Mouse (Mus musculus) cortical plate, adult 2 months (tissue): Measurements from ENCODE around the gene Crybb1.

ENCODE experiments used
- CTCF ChIP-seq: fragments of 200-500 bp; IDR thresholded peaks from 2 replicates; pipeline ENCODE4 v1.5.1; 2011; ENCODE audit warnings: mild to moderate bottlenecking, control low read depth, low read length; ENCODE audit not compliant: insufficient read depth; ENCODE audit errors: extremely low read depth
- POLR2A ChIP-seq: fragments of 200-500 bp; IDR thresholded peaks from 2 replicates; pipeline ENCODE4 v1.6.1; 2011; ENCODE audit warnings: mild to moderate bottlenecking, low read length, control low read depth; ENCODE audit not compliant: insufficient read depth; ENCODE audit errors: extremely low read depth

DNA sequence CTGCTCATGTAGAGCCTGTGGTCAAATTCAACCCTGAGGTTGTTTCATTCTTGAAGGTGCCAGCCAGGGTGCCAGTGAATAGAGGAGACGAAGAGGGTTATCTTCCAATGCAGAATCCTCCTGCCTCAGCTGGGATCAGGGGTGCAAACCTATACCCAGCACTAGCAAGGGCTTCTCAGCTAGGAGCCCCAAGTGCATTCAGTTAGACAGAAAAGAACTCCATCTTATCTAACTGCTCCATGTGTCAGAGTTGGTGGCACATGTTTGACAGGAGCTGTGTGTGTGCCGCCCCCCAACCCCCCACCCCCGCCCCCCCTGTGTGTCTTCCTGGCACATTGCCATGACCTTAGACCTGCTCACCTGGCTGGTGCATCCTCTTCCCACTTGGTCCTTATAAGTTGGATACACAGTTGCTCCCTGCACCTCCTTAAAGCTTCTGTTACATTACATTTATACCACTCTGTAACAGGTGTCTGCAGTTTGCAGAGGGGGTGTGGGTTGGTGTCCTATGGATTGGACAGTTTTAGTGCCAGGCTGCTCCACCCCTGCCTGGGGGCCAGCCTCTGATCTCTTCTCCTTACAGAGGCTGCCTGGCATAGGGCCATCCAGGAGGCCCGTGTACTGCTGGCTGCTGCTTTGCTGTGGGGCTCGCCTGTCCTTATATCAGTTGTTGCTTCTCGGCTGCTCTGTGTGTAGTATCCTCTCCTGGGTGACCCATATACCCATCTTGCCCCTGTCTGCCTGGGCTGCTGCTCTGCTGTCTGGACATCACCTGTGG, 41.0 kb downstream of the Crybb1 start:
- TF ChIP-seq POLR2A, result no peak
- TF ChIP-seq CTCF, result no peak
